Mouse (Mus musculus) liver (tissue): Measurements from ENCODE around the gene Tmem131.
A peak's percentile ranks its signal among the peaks of the same experiment; 100 is the strongest.
"Not testable (repeated sequence)": the region's sequence is repeated elsewhere in the genome, so short reads cannot be mapped to it uniquely, and the experiment has no call there.

Experiments used
- DNase-seq: peaks from one replicate; pipeline ENCODE4 v3.0.0-alpha.2; 2020; ENCODE audit warnings: mixed read lengths

Tmem131 gene

DNA sequence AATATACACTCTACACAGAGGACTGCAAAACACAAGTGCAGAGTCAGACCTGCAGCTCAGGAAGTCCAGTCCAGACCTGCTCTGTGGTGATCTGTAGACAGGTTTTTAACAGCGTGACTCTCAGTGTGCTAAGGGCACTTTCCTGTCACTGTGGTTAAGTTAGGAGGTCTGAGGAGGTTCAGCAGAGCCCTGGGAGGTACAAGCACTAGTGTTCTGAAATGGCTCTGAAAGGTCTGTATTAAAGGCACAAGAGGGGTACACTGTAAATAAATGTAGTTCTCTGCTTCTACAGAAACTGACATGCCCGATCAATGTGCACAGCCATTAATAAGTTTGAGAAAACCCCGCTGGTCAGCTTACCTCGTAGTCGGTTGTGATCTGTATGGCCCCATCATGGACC lies 119.1 kb downstream of the Tmem131 start:
- no peak for DNase-seq

- DNase-seq, result not testable (repeated sequence)
These were observed 121.5 kb downstream of the Tmem131 start for GRCm38 (mm10) chr1:36821918-36822317.

GRCm38 (mm10) chr1:36815166-36815565 lies 128.3 kb downstream of the Tmem131 start:
- no peak for DNase-seq

GRCm38 (mm10) chr1:36814271-36814903 lies 129.1 kb downstream of the Tmem131 start:
- DNase-seq, result no peak

DNA sequence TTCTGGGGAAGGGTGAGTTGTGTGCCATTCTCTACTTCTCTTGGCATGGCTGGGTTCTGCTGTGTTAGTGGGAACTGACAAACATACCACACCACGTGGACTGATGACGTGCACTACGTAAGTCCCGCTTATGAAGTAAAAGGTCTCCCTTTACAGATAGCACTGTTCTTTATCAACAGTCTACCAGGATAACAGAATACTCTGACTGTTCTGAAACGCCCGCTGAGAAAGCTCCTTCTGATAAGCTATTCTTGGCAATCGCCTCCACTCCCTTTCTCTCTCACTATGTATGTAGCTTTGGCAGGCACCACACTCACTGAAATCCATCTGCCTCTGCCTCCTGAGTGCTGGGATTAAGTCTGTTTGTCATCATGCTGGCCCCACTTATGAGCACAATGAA lies 130.1 kb downstream of the Tmem131 start:
- DNase-seq, result peak; percentile 26

DNA sequence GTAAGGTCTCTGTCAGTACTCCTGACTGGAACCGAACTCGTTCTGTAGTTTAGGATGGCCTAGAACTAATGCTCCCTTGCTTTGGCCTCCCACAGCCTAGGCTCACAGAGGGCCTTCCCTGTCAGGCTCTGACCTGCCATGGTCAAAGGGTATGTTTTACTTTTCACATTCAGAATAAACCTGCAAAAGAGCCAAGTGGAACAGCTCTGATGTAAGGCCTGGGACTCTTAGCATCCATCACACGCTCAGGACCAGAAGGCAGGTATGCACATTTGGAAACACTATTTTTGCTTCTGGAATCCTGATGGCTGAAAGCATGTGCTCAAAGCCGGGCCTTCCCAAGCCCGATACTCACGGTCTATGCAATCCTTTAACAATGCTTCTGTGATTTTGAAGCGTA lies 131.7 kb downstream of the Tmem131 start:
- DNase-seq, result no peak

- no peak for DNase-seq
These were observed 135.5 kb downstream of the Tmem131 start for GRCm38 (mm10) chr1:36807782-36808565.

DNA sequence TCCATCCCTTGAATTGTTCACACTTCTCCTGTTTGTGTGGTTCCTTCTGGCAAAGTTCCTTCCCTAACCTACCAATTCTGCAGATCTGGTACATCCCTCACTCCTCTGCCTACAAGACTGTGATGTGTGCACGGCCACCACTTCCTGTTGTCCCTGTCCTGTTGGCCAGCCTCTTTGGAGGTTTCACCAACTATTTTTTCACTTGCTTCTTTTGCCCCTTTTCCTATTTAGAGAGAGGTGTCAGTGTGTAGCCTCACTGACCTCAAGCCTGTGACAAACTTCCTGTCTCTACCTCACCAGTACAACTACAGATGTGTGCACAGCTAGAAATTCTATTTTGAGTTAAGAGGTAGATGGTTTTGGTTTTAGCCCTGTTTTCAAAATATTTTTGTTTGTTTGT lies 136.4 kb downstream of the Tmem131 start:
- DNase-seq, result no peak

DNA sequence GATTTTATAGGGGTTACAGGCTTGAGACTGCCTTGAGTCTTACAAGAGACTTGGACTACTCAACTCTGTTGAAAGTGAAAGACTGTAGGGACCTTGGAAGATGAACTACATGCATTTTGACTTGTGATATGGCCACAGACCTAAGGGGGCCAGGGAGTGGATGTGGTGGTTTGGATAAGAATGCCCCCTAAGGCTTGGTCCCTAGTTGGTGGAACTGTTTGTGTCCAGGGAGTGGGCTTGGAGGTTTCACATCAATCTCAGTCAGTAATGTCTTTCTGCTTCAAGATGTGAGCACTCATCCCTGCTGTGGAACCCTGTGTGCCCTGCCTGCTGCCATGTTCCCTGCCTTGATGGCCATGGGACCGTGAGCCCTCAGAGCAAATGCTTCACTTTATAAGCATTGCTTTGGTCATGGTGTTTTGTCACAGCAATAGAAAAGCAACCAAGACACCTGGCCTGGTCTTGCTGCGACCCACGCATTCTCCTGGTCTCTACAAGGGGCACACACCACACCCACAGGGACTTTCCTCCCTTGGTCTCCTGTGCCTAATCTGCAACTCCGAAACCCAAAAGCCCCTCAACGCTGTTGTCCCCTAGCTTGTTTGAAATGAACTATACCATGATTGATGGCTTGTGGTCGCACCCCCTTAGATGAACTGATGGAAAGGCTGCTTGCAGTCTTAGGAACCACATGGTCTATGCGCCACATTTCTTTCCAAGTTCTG lies 137.1 kb downstream of the Tmem131 start:
- no peak for DNase-seq

DNA sequence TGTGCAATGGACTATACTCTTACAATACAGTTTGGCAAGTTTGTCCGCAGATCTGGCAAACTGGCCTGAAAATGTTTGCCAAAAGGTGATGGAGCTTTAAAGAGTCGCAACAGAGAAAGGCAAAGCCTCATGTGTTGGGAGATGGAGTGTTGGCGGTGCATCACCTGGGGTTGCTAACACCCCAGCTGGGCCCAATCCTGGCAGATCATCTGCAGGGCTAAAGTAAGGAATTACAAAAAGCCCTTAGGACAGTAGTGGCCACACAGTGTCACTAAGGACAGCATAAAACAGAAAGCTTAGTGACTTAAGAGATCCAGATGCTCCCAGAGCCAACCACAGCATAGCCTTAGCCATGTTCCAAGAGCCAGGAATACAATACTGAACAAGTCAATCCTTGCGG lies 138.6 kb downstream of the Tmem131 start:
- no peak for DNase-seq

DNA sequence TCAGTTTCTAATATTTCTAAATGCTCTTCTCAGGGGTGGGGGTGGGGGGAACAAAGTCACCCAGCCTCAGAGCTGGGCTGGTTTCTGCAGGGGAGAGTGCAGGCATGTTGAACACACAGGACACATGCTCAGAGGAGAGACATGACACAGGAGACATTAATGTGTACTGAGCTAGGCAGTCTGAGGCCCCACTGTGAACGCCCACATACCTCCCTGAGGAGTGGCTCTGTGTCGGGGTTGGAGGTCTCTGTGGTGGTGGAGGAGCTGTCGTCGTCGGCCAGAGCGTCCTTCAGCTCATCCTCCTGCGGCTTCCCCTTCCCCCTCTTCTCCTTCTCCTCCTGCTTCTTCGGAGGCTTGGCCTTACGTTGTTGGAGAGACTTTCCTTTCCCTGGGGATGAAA lies 139.2 kb downstream of the Tmem131 start:
- no peak for DNase-seq

GRCm38 (mm10) chr1:36800379-36801011 lies 143.0 kb downstream of the Tmem131 start:
- no peak for DNase-seq

DNA sequence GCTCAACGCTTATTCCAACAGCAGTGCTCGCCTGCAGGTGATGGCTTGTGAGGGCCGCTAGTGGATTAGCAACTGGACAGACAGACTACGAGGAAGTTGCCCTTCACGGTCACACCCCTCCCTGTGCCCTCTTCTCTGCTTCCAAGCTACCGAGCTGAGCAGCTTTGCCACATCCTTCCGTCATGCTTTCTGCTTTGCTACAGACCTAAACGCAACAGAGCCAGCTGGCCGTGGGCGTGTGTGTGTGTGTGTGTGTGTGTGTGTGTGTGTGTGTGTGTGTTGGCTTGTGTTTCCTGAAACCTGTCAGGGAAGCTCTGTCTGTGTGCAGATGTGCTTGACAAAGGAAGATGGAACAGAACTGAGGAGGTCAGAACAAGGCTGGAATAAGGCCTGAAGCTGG lies 146.0 kb downstream of the Tmem131 start:
- peak; percentile 7 for DNase-seq

DNA sequence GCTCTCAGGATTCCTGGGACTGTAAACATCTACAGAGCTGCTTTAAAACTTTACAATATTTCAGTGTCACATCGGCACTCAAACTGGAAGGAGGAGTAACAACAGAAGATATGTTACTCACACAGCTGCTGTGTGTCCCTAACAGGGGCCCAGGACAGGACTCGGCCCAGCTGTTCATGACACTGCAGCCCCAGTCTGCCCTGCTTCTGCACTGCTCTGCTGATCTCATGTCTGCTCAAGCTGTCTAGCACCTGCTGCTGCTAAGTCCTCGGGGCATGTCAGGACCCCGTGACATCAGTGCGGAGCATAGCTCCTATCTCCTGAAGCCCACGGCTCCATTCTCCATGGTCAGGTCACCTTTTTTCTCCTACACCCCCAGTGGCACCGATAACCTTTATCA lies 146.8 kb downstream of the Tmem131 start:
- DNase-seq, result peak; percentile 5

GRCm38 (mm10) chr1:36789416-36789815 lies 154.1 kb downstream of the Tmem131 start:
- DNase-seq, result no peak

- no peak for DNase-seq
These were observed 157.1 kb downstream of the Tmem131 start for GRCm38 (mm10) chr1:36786377-36786776.

DNA sequence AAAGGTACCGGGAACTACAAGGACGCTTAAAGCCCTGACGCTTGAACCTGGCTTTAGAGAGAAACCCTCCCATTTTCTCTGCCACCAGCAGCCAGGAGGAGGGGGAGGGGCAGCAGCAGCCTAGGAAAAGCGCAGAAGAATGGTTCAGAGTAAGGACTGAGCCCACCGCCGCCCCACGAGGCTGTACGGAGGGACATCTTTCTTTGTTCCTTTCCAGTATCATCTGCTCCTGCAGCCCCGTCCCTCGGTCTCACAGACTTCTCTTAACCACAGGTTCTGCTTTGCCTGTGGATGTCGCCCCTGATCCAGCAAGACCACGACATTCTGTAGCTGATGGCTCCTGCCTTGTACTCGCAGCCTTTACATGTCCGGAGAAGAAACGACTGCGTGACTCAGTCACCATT lies 158.2 kb downstream of the Tmem131 start:
- DNase-seq, result peak; percentile 12

- DNase-seq, result peak; percentile 76
These were observed 158.9 kb downstream of the Tmem131 start for GRCm38 (mm10) chr1:36784365-36785134.

GRCm38 (mm10) chr1:36782476-36782875 lies 161.0 kb downstream of the Tmem131 start:
- no peak for DNase-seq

DNA sequence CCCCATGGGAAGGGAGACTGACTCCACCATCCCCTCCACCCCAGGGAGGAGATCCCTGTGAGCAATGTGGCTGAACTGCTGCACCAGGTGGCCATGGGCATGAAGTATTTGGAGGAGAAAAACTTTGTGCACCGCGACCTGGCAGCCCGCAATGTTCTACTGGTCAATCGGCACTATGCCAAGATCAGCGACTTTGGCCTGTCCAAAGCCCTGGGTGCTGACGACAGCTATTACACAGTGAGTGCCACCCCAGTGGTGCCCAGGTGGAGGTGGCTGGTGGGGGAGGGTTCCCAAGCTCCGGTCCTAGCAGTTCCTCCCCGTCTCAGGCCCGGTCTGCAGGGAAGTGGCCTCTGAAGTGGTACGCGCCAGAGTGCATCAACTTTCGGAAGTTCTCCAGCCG lies 162.7 kb downstream of the Tmem131 start:
- DNase-seq, result no peak

- DNase-seq, result no peak
These were observed 171.1 kb downstream of the Tmem131 start for GRCm38 (mm10) chr1:36772198-36772934.

- DNase-seq, result no peak
These were observed 172.5 kb downstream of the Tmem131 start for GRCm38 (mm10) chr1:36770998-36771397.
